Mouse (Mus musculus) heart, embryonic 11.5 days (tissue): ENCODE measurements around the gene Npnt. TPM values are rescaled to one million over a fixed set of nuclear protein-coding genes. Genes with fewer than 3 reads are reported as not detected.
A peak's percentile ranks its signal among the peaks of the same experiment; 100 is the strongest.

Experiments
- ATAC-seq: fragments of 200-750 bp; cut with Nextera tagmentation; replicated peaks from 2 replicates; pipeline ENCODE4 v1.8.0; 2017; ENCODE audit warnings: moderate library complexity; ENCODE audit not compliant: insufficient number of reproducible peaks, low FRiP score, low TSS enrichment
- H3K27ac ChIP-seq: fragments of 300-500 bp; sonication (generic); 2 replicates; pipeline ENCODE4 v1.5.1; 2014; ENCODE audit warnings: mild to moderate bottlenecking, low read depth, low read length
- H3K27me3 ChIP-seq: fragments of 300-500 bp; sonication (generic); 2 replicates; pipeline ENCODE4 v1.6.1; 2014; ENCODE audit warnings: mild to moderate bottlenecking, low read length, mixed read lengths; ENCODE audit not compliant: control insufficient read depth, insufficient read depth
- H3K36me3 ChIP-seq: fragments of 300-500 bp; sonication (generic); 2 replicates; pipeline ENCODE4 v1.6.1; 2014; ENCODE audit warnings: mild to moderate bottlenecking, low read length, moderate library complexity, mixed read lengths; ENCODE audit not compliant: control insufficient read depth, insufficient read depth
- H3K4me1 ChIP-seq: fragments of 300-500 bp; sonication (generic); 2 replicates; pipeline ENCODE4 v1.6.1; 2014; ENCODE audit warnings: low read length; ENCODE audit not compliant: control insufficient read depth, insufficient read depth
- H3K4me2 ChIP-seq: fragments of 300-500 bp; sonication (generic); 2 replicates; pipeline ENCODE4 v1.6.1; 2014; ENCODE audit warnings: mild to moderate bottlenecking, moderate library complexity
- H3K4me3 ChIP-seq: fragments of 300-500 bp; sonication (generic); 2 replicates; pipeline ENCODE4 v1.5.1; 2014; ENCODE audit warnings: low read depth, low read length
- H3K9ac ChIP-seq: fragments of 300-500 bp; sonication (generic); 2 replicates; pipeline ENCODE4 v1.6.1; 2014; ENCODE audit warnings: mild to moderate bottlenecking, low read depth, low read length, moderate library complexity
- H3K9me3 ChIP-seq: fragments of 300-500 bp; sonication (generic); replicated peaks from 2 replicates; pipeline ENCODE4 v1.6.1; 2016; ENCODE audit warnings: low read length; ENCODE audit not compliant: control insufficient read depth
- WGBS: fragments of 180-500 bp; shearing (Covaris S2); extraction: QIAGEN DNeasy Blood & Tissue Kit; methylation state at CpG from one replicate; pipeline ENCODE4 v1.1.7; 2014; ENCODE audit not compliant: insufficient replicate concordance; 5-methylcytosine and 5-hydroxymethylcytosine counted together
- polyA plus RNA-seq: library from polyadenylated mRNA; unstranded; fragments of >200 nt; fragmentation: Nextera tagmentation; extraction: Ambion mirVana; gene quantifications from 2 replicates; pipeline ENCODE4 v1.2.1, GENCODE M21; 2014

Gene Npnt
- polyA plus RNA-seq, 1 experiment from 2014 or later: 19.7 TPM

- ATAC-seq: no peak
- WGBS: 71% methylated on average over 5 of the region's 5 CpGs
These were observed 16.2 kb upstream of the Npnt start for GRCm38 (mm10) chr3:132966255-132966654.

DNA sequence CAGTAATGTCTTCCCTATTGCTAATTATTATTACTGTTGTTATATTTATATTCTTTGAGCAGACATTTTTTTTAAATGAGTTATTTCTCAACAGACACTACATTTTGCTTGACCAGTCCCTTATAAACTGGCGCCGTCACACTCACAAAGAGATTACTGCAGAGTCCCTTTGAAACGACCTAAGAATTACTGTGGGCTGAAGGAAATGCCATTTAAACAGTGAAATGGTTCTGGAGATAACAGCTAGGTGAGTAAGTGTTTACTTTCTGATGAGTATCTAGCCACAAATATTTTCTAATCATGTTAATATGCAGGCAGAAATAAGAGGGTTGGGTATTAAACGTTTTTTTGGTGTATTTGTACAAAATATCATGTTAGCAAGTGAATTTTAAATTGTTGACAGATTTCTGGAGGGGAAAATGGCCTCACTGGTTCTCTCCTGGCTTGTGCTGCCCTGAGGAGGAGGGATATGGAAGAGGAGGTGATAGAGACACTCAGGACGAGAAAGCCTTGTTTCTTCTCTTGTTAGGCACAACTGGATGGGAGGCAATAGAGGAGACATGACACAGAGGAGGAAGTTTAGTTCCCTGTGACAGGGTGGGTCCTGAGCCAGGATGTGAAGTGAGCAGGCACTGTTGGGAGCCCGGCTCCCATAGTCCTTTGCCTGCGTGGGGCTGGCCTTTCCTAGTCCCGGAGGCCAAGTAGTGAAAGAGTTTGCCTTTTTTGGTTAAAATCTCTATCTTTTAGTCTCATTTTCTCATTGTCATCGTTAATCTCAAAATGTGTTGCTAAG lies 14.8 kb upstream of the Npnt start:
- no peaks in the 10 kb centered on the region for H3K36me3 ChIP-seq
- 60% methylated on average over 9 of the region's 9 CpGs for WGBS
- H3K4me1 ChIP-seq: no peaks in the 10 kb centered on the region
- no peak for ATAC-seq
- no peak overlapping the region for H3K4me2 ChIP-seq
- H3K27ac ChIP-seq: no peak overlapping the region
- H3K9me3 ChIP-seq: no peaks in the 10 kb centered on the region
- no peaks in the 10 kb centered on the region for H3K27me3 ChIP-seq
- H3K4me3 ChIP-seq: no peak overlapping the region
- no peak overlapping the region for H3K9ac ChIP-seq

More at GRCm38 (mm10) chr3:132966255-132966654, 16.2 kb upstream of the Npnt start:
- Histone ChIP-seq H3K4me3 (no peak overlapping the region), H3K9ac (no peak overlapping the region), H3K9me3 (no peaks in the 10 kb centered on the region), H3K27ac (no peak overlapping the region), H3K27me3 (no peaks in the 10 kb centered on the region), H3K4me1 (no peaks in the 10 kb centered on the region), H3K4me2 (no peak overlapping the region), H3K36me3 (no peaks in the 10 kb centered on the region)

DNA sequence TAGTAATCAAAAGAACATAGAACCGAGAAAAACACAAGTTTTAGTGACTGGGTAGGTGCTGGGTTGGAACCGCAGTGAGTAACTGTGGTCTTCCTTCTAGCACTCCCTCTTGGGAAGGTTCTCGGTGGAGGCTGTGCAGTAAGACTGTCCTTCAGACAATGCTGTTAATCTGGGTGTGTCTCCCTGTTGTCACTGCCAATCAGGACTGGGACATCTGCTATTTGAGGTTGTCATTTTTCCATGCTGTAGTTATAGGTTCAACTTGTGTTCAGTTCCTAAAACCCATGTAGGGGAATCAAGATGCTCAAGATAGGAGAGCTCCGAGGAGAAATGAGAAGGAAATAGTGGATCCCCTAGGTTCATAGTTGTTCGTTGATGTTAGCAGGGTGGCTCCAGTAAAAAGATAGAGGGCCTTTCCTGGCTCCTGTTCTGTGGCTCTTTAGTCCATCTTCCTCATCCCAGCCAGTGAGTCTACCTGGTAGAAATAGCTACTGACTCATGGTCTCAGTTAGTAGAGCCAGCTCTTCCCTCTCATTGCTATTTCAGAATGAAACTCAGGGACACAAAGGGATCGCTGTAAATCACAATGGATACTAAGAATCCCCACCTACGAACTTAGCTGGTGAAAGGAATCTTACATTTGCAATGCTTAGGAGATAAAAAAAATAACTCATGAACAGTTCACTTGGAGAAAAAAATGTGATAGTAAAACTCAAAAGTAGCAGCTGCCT lies 12.7 kb upstream of the Npnt start:
- WGBS: 82% methylated on average over 7 of the region's 7 CpGs
- Histone ChIP-seq H3K27ac (no peak overlapping the region), H3K4me1 (no peaks in the 10 kb centered on the region; the same call in 1 of the 2 replicates)

GRCm38 (mm10) chr3:132950529-132950880 lies 414 bp upstream of the Npnt start:
- Histone ChIP-seq H3K27me3 (no peaks in the 10 kb centered on the region; the same call in 1 of the 2 replicates), H3K9me3 (no peaks in the 10 kb centered on the region), H3K4me2 (peak overlapping the region; percentile 87), H3K36me3 (no peaks in the 10 kb centered on the region), H3K9ac (peak overlapping the region; percentile 70), H3K4me1 (no peaks in the 10 kb centered on the region; the same call in 1 of the 2 replicates), H3K4me3 (peak overlapping the region; percentile 73), H3K27ac (no peak overlapping the region)
- peak; percentile 18; the same call in 1 of the 2 replicates for ATAC-seq
- WGBS: 7% methylated on average over 7 of the region's 7 CpGs

More for the DNA sequence above, 12.7 kb upstream of the Npnt start:
- Histone ChIP-seq H3K27me3 (no peaks in the 10 kb centered on the region), H3K4me2 (no peak overlapping the region), H3K9ac (no peak overlapping the region), H3K4me3 (no peak overlapping the region), H3K36me3 (no peaks in the 10 kb centered on the region), H3K9me3 (no peaks in the 10 kb centered on the region)
- ATAC-seq: no peak

GRCm38 (mm10) chr3:132949380-132949790 lies 706 bp downstream of the Npnt start:
- H3K27me3 ChIP-seq: no peaks in the 10 kb centered on the region; the same call in 1 of the 2 replicates
- 1% methylated on average over 26 of the region's 26 CpGs for WGBS
- no peaks in the 10 kb centered on the region for H3K36me3 ChIP-seq
- H3K9me3 ChIP-seq: no peaks in the 10 kb centered on the region
- peak overlapping the region; percentile 87 for H3K4me2 ChIP-seq
- H3K4me1 ChIP-seq: peaks cover 10% of the 10 kb centered on the region
- H3K27ac ChIP-seq: no peak overlapping the region
- peak overlapping the region; percentile 73 for H3K4me3 ChIP-seq
- H3K9ac ChIP-seq: peak overlapping the region; percentile 70
- ATAC-seq: 0 out of 2 replicates have a peak, but pooled peaks have one; percentile 40

GRCm38 (mm10) chr3:132948298-132948795 lies 1.7 kb downstream of the Npnt start:
- H3K27me3 ChIP-seq: no peaks in the 10 kb centered on the region; the same call in 1 of the 2 replicates
- ATAC-seq: no peak
- no peak overlapping the region for H3K9ac ChIP-seq
- H3K4me1 ChIP-seq: peaks cover 14% of the 10 kb centered on the region
- no peak overlapping the region for H3K4me3 ChIP-seq
- WGBS: 14% methylated on average over 7 of the region's 7 CpGs
- no peaks in the 10 kb centered on the region for H3K36me3 ChIP-seq
- no peaks in the 10 kb centered on the region for H3K9me3 ChIP-seq
- H3K4me2 ChIP-seq: peak overlapping the region; percentile 87
- no peak overlapping the region for H3K27ac ChIP-seq

DNA sequence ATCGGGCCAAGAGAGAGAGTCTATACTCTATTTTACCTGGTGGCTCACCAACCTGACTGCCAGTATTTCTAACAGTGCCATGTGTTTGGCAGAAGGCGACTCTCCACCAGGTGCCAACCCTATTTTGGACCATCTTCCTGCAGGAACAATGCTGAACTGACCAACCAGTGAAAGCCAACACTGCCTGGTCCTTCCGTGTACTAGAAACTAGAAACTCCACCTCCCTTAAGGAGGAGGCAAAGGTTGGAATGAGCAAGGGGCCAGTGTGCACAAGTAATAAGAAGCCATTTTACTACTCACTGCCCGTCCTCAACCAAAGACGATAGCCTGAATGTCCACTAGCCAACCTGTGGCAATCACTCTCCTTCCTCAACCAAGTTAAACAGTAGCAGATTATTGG lies 4.0 kb downstream of the Npnt start:
- Histone ChIP-seq H3K9ac (no peak overlapping the region), H3K4me3 (no peak overlapping the region), H3K4me2 (no peak overlapping the region), H3K27ac (no peak overlapping the region), H3K9me3 (no peaks in the 10 kb centered on the region), H3K36me3 (no peaks in the 10 kb centered on the region), H3K27me3 (no peaks in the 10 kb centered on the region; the same call in 1 of the 2 replicates), H3K4me1 (peaks cover 14% of the 10 kb centered on the region)
- no peak for ATAC-seq
- WGBS: 86% methylated on average over 5 of the region's 5 CpGs

DNA sequence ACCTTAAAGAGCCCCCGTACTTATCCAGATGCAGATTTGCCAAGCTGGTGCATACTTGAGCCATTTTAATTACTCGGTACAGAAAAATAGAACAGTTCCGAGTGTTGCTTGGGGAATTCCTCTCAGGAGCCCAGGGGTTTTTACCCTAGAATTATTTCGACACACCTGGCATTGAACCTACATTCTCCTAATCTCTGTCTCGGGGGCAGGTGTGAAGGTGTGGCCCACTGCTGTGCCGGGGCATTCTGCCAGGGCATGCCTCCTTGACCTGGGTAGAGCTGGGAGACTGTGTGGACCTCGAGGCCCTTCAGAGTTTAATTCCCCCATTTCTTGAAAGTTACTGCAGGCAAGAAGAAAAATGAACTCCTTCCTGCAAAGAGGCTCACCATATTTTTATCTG lies 4.4 kb downstream of the Npnt start:
- H3K27me3 ChIP-seq: no peaks in the 10 kb centered on the region; the same call in 1 of the 2 replicates
- no peaks in the 10 kb centered on the region for H3K9me3 ChIP-seq
- ATAC-seq: no peak
- WGBS: 75% methylated on average over 7 of the region's 7 CpGs
- H3K4me2 ChIP-seq: no peak overlapping the region
- H3K4me1 ChIP-seq: peaks cover 14% of the 10 kb centered on the region
- H3K9ac ChIP-seq: no peak overlapping the region
- no peak overlapping the region for H3K4me3 ChIP-seq
- no peak overlapping the region for H3K27ac ChIP-seq
- H3K36me3 ChIP-seq: no peaks in the 10 kb centered on the region
